Mouse (Mus musculus): ENCODE results near the gene Cnnm2. TPM values are rescaled to one million over a fixed set of nuclear protein-coding genes. Genes with fewer than 3 reads are reported as not detected.

Cnnm2 gene
- polyA plus RNA-seq, 1 experiment from 2014 or later, result 6.5 TPM

DNA sequence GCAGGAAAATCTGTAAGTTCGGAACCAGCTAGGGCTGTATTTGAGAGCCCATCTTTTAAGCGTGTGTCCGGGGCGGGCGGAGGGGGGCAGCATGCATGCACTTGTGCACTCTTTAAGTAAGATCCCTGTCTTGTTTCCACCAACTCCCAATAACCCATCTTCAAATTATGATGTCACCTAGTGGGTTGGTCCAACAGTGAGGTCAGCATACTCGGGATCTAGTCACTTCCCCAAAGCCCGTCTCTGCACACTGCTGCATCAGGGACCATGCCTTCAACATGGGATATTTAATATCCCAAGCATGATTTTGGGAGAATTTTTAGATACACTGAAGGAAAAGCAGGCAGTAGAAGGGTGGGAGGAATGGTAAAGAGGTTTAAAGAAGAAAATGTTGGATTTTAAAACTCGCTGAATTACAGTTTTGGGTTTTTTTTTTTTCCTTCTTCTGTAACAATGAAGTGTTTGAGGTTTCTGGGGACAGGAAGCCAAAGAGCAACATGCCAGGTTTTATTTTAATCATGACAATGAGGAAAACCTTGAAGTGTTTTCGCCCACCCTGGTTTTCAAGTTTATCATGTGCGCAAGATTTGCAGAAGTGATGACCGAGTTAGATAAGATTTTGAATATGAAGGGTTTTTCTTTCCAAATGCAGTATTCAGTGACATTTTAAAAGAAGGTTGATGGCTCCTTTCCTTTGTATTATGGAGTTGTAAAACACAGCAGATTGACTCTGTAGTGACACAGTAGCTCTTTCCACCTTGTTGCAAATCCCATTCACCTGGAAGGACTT is 76.1 kb downstream of the Cnnm2 start:
- Histone ChIP-seq H3K9ac (ENCODE audit: low read depth, low read length) (no peak overlapping the region), H3K27me3 (replicated peaks; ENCODE audit: control insufficient read depth, insufficient read depth, low read length) (no peaks in the 10 kb centered on the region), H3K36me3 (ENCODE audit: control insufficient read depth, insufficient read depth) (no peaks in the 10 kb centered on the region), H3K9me3 (ENCODE audit: control insufficient read depth) (no peaks in the 10 kb centered on the region), H3K4me1 (replicated peaks; ENCODE audit: control insufficient read depth, insufficient read depth, low read length) (no peaks in the 10 kb centered on the region), H3K4me2 (replicated peaks; ENCODE audit: low read depth) (no peak overlapping the region), H3K4me3 (ENCODE audit: low read depth, low read length) (no peak overlapping the region), H3K27ac (ENCODE audit: low read depth, low read length) (no peak overlapping the region)
- 82% methylated on average over 11 of the region's 11 CpGs for WGBS
- no peak for TF ChIP-seq CTCF (IDR thresholded peaks at IDR 0.05; ENCODE audit: low read depth)
- no peak for ATAC-seq

DNA sequence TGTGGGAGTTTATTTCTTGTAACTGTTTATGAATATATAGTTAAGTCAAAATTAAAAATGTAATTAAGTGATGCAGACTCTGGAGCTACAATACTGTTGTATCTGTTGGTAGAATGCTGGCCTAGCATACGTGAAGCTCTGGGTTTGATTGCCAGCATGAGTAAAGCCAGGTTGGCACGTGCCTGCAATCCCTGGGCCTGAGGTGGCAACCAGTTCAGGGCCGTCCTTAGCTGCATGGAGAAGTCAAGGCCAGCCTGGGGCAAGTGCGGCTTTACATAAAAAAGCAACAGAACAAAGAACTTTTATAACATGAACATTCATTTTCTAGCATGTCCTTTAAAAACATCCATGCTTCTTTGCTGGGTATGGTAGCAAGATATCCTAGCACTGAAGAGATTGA is 79.6 kb downstream of the Cnnm2 start:
- no peak overlapping the region for H3K4me3 ChIP-seq (ENCODE audit: low read depth, low read length)
- H3K4me1 ChIP-seq (replicated peaks; ENCODE audit: control insufficient read depth, insufficient read depth, low read length), result no peaks in the 10 kb centered on the region
- H3K9me3 ChIP-seq (ENCODE audit: control insufficient read depth), result no peaks in the 10 kb centered on the region
- ATAC-seq, result no peak
- TF ChIP-seq CTCF (IDR thresholded peaks at IDR 0.05; ENCODE audit: low read depth), result no peak
- 84% methylated on average over 4 of the region's 4 CpGs for WGBS
- H3K4me2 ChIP-seq (replicated peaks; ENCODE audit: low read depth), result no peak overlapping the region
- no peak overlapping the region for H3K27ac ChIP-seq (ENCODE audit: low read depth, low read length)
- no peaks in the 10 kb centered on the region for H3K27me3 ChIP-seq (replicated peaks; ENCODE audit: control insufficient read depth, insufficient read depth, low read length)
- no peak overlapping the region for H3K9ac ChIP-seq (ENCODE audit: low read depth, low read length)
- H3K36me3 ChIP-seq (ENCODE audit: control insufficient read depth, insufficient read depth), result no peaks in the 10 kb centered on the region

DNA sequence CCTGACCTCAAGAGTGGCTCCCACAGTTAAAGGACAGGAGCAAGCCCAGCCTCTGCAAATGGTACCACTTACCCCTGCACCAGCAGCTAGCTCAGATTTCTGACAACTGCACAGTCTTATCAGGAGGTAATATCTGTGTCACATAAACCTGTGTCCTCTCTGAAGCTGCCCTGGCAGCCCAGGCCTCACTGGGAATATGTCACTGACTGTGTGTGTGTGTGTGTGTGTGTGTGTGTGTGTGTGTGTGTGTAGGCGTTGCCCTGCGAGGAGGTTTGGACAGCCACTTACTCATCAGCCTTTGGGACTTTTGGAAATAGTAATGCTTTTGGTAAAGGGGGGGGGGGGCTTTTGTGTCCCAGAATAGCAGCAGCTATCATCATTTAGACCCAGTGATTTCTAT is 81.6 kb downstream of the Cnnm2 start:
- no peaks in the 10 kb centered on the region for H3K9me3 ChIP-seq (ENCODE audit: control insufficient read depth)
- H3K4me2 ChIP-seq (replicated peaks; ENCODE audit: low read depth), result no peak overlapping the region
- ATAC-seq, result no peak
- no peaks in the 10 kb centered on the region for H3K4me1 ChIP-seq (replicated peaks; ENCODE audit: control insufficient read depth, insufficient read depth, low read length)
- no peaks in the 10 kb centered on the region for H3K36me3 ChIP-seq (ENCODE audit: control insufficient read depth, insufficient read depth)
- no peaks in the 10 kb centered on the region for H3K27me3 ChIP-seq (replicated peaks; ENCODE audit: control insufficient read depth, insufficient read depth, low read length)
- WGBS, result 43% methylated on average over 2 of the region's 2 CpGs
- no peak overlapping the region for H3K27ac ChIP-seq (ENCODE audit: low read depth, low read length)
- TF ChIP-seq CTCF (IDR thresholded peaks at IDR 0.05; ENCODE audit: low read depth), result no peak
- no peak overlapping the region for H3K4me3 ChIP-seq (ENCODE audit: low read depth, low read length)
- H3K9ac ChIP-seq (ENCODE audit: low read depth, low read length), result no peak overlapping the region

DNA sequence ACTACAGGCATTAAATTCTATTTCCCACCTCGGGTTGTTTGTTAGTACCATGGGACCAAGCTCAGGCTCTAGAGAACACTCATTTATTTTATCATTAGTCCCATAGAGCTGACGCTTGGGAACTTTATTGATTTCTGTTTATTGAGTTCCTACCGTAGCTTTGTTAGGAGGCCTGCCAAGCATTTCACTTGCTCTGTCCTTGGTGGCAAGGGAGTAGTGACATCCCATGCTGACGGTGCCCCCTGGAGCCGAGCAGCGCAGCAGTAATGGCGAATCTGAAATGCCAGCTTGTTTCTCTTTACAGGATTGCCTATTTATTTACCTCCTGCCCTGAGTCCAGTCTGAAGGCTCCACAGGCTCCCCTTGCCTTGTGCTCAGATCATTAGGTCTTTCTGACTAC is 84.7 kb downstream of the Cnnm2 start:
- Histone ChIP-seq H3K9ac (ENCODE audit: low read depth, low read length) (no peak overlapping the region), H3K4me3 (ENCODE audit: low read depth, low read length) (no peak overlapping the region), H3K27ac (ENCODE audit: low read depth, low read length) (no peak overlapping the region), H3K4me2 (replicated peaks; ENCODE audit: low read depth) (no peak overlapping the region), H3K36me3 (ENCODE audit: control insufficient read depth, insufficient read depth) (no peaks in the 10 kb centered on the region), H3K4me1 (replicated peaks; ENCODE audit: control insufficient read depth, insufficient read depth, low read length) (no peaks in the 10 kb centered on the region), H3K27me3 (replicated peaks; ENCODE audit: control insufficient read depth, insufficient read depth, low read length) (no peaks in the 10 kb centered on the region), H3K9me3 (ENCODE audit: control insufficient read depth) (no peaks in the 10 kb centered on the region)
- no peak for TF ChIP-seq CTCF (IDR thresholded peaks at IDR 0.05; ENCODE audit: low read depth)
- 81% methylated on average over 7 of the region's 7 CpGs for WGBS
- ATAC-seq, result no peak

DNA sequence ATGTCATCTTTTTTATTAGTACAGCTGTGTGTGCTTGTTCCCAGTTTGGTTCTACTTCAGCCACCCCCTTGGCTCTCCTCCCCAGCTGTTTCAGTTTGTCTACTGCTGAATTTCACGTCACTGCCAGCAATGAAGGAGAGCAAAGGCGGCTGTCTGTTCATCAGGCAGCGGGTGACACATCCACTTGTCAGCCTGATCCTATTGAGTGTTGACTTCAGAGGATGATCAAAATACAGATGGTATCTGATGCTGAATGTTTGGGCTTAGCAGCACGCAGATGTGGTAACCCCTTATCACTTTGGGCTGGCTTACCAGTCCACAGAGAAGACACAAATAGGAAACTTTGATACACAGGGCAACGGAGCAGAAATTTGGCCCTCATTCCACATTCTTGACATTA is 85.1 kb downstream of the Cnnm2 start:
- Histone ChIP-seq H3K4me3 (ENCODE audit: low read depth, low read length) (no peak overlapping the region), H3K9ac (ENCODE audit: low read depth, low read length) (no peak overlapping the region), H3K36me3 (ENCODE audit: control insufficient read depth, insufficient read depth) (no peaks in the 10 kb centered on the region), H3K27ac (ENCODE audit: low read depth, low read length) (no peak overlapping the region), H3K27me3 (replicated peaks; ENCODE audit: control insufficient read depth, insufficient read depth, low read length) (no peaks in the 10 kb centered on the region), H3K4me1 (replicated peaks; ENCODE audit: control insufficient read depth, insufficient read depth, low read length) (no peaks in the 10 kb centered on the region), H3K9me3 (ENCODE audit: control insufficient read depth) (no peaks in the 10 kb centered on the region), H3K4me2 (replicated peaks; ENCODE audit: low read depth) (no peak overlapping the region)
- TF ChIP-seq CTCF (IDR thresholded peaks at IDR 0.05; ENCODE audit: low read depth), result no peak
- 89% methylated on average over 5 of the region's 5 CpGs for WGBS
- no peak for ATAC-seq

DNA sequence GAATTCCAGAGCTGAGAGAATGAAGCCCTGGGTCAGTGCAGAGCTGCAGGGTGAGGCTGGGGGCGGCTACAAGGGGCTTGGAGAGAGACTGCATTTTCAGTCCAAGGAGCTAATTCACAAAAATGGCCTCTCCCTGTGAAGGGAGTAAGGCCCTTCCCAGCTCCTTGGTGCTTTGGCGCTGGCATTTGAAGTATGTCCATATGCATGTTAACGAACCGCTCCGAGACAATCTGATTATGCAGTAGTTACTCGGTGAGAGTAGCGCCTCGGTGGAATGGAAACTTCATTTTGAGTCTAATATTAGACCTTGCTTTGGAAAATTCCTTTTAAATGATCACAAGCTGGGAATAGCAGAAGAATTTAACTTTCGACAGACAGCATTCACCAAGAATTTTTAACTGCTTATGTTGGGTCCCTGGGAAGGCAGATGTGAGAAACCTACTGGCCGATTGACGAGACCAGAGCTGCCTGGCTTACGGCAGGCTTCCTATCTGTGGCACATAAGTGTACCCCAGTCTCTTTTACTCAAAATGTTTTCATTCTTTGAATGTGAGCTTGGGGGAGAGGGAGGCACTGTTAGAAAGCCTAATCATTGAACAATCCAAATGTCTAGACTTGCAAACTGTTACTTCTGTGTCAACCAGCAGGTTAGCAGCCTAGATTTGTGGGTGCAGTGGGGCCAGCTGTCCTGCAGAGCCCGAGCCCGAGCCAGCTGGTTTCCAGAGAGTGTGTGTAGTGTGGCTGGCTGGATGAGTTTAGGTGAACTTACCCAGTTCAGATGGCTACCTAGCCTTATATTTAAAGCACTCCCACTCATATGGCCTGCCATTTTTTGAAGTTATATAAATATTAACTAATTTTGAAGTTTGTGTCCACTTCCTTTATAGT is 87.2 kb downstream of the Cnnm2 start:
- Histone ChIP-seq H3K27me3 (replicated peaks; ENCODE audit: control insufficient read depth, insufficient read depth, low read length) (no peaks in the 10 kb centered on the region), H3K4me2 (replicated peaks; ENCODE audit: low read depth) (no peak overlapping the region), H3K4me3 (ENCODE audit: low read depth, low read length) (no peak overlapping the region), H3K36me3 (ENCODE audit: control insufficient read depth, insufficient read depth) (no peaks in the 10 kb centered on the region), H3K4me1 (replicated peaks; ENCODE audit: control insufficient read depth, insufficient read depth, low read length) (no peaks in the 10 kb centered on the region), H3K27ac (ENCODE audit: low read depth, low read length) (no peak overlapping the region), H3K9me3 (ENCODE audit: control insufficient read depth) (no peaks in the 10 kb centered on the region), H3K9ac (ENCODE audit: low read depth, low read length) (no peak overlapping the region)
- no peak for ATAC-seq
- 74% methylated on average over 14 of the region's 14 CpGs for WGBS
- no peak for TF ChIP-seq CTCF (IDR thresholded peaks at IDR 0.05; ENCODE audit: low read depth)
